Mouse (Mus musculus): ENCODE measurements around the gene Mfrp. TPM values are rescaled to one million over a fixed set of nuclear protein-coding genes. Genes with fewer than 3 reads are reported as not detected.
A peak's percentile ranks its signal among the peaks of the same experiment; 100 is the strongest.

The Mfrp gene
- polyA plus RNA-seq, 1 experiment = 0.05 TPM

GRCm38 (mm10) chr9:44075996-44076763, 25.3 kb upstream of the Mfrp start:
- Histone ChIP-seq H3ac (ENCODE audit: control insufficient read depth, insufficient read length, low read depth) (no peak overlapping the region), H3K4me3 (ENCODE audit: insufficient read depth, poor library complexity, severe bottlenecking) (no peak overlapping the region), H3K79me2 (ENCODE audit: control insufficient read depth, insufficient read depth) (no peaks in the 10 kb centered on the region), H3K36me3 (ENCODE audit: control insufficient read depth, insufficient read depth) (no peaks in the 10 kb centered on the region), H3K27me3 (ENCODE audit: control insufficient read depth, insufficient read depth, insufficient read length) (no peaks in the 10 kb centered on the region), H3K79me3 (ENCODE audit: low read depth) (no peaks in the 10 kb centered on the region)
- TF ChIP-seq MYOG (IDR thresholded peaks at IDR 0.05; ENCODE audit: control insufficient read depth, extremely low read depth, insufficient read length) = no peak
- no peak for TF ChIP-seq USF1 (IDR thresholded peaks at IDR 0.05; ENCODE audit: low read depth)
- TF ChIP-seq CEBPB (IDR thresholded peaks at IDR 0.05; ENCODE audit: low read depth) = no peak
- no peak for TF ChIP-seq MYOD1 (IDR thresholded peaks at IDR 0.05; ENCODE audit: control insufficient read depth, insufficient read length, low read depth)
- TF ChIP-seq FOSL1 (IDR thresholded peaks at IDR 0.05; ENCODE audit: insufficient read depth, low read length, poor library complexity, severe bottlenecking) = no peak
- no peak for TF ChIP-seq CTCF (IDR thresholded peaks at IDR 0.05; ENCODE audit: control insufficient read depth, insufficient read depth, insufficient read length)
- no peak for TF ChIP-seq MAX (IDR thresholded peaks at IDR 0.05)

GRCm38 (mm10) chr9:44076764-44077120, 24.8 kb upstream of the Mfrp start:
- Histone ChIP-seq H3K79me3 (ENCODE audit: low read depth) (no peaks in the 10 kb centered on the region), H3K27me3 (ENCODE audit: control insufficient read depth, insufficient read depth, insufficient read length) (no peaks in the 10 kb centered on the region), H3ac (ENCODE audit: control insufficient read depth, insufficient read length, low read depth) (no peak overlapping the region), H3K4me3 (ENCODE audit: insufficient read depth, poor library complexity, severe bottlenecking) (no peak overlapping the region), H3K36me3 (ENCODE audit: control insufficient read depth, insufficient read depth) (no peaks in the 10 kb centered on the region), H3K79me2 (ENCODE audit: control insufficient read depth, insufficient read depth) (no peaks in the 10 kb centered on the region)
- TF ChIP-seq CEBPB (IDR thresholded peaks at IDR 0.05; ENCODE audit: low read depth) = no peak
- TF ChIP-seq CTCF (IDR thresholded peaks at IDR 0.05; ENCODE audit: control insufficient read depth, insufficient read depth, insufficient read length) = no peak
- no peak for TF ChIP-seq MYOG (IDR thresholded peaks at IDR 0.05; ENCODE audit: control insufficient read depth, extremely low read depth, insufficient read length)
- TF ChIP-seq MAX (IDR thresholded peaks at IDR 0.05) = no peak
- TF ChIP-seq USF1 (IDR thresholded peaks at IDR 0.05; ENCODE audit: low read depth) = no peak
- TF ChIP-seq MYOD1 (IDR thresholded peaks at IDR 0.05; ENCODE audit: control insufficient read depth, insufficient read length, low read depth) = no peak

DNA sequence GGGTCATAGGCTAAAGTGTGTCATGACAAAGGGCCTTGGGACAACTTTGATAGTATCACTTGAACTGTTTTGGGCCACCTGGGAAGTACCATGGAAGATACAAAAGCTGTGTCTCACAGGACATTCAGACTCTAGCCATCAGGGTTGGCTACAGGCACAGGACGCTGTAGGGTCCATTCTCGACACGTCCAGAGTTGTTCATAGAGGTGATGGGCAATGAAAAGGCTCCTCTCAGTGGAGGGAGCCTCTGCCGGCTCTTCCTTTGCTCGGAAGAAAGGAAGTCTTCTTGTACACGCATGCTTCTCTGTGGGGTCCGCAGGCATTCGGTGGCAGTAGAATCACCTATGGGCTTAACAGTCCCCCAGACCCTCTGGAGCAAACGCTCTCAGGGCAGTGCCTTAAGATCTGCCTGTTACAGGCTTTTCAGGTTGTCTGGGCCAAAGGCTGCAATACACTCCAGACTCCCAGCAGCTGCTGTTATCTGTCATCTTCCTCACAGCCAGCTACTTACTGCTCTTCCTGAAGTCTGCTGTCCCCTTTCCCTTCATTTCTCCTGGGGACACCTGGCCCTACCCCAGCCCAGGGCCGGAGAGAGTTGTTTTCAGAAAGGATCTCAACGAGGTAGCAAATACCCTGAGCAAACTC, 24.1 kb upstream of the Mfrp start:
- no peaks in the 10 kb centered on the region for H3K27me3 ChIP-seq (ENCODE audit: control insufficient read depth, insufficient read depth, insufficient read length)
- no peak overlapping the region for H3K4me3 ChIP-seq (ENCODE audit: insufficient read depth, poor library complexity, severe bottlenecking)
- no peaks in the 10 kb centered on the region for H3K36me3 ChIP-seq (ENCODE audit: control insufficient read depth, insufficient read depth)
- TF ChIP-seq CTCF (IDR thresholded peaks at IDR 0.05; ENCODE audit: control insufficient read depth, insufficient read depth, insufficient read length) = no peak
- no peak for TF ChIP-seq CEBPB (IDR thresholded peaks at IDR 0.05; ENCODE audit: low read depth)
- TF ChIP-seq FOSL1 (IDR thresholded peaks at IDR 0.05; ENCODE audit: insufficient read depth, low read length, poor library complexity, severe bottlenecking) = no peak
- no peak for TF ChIP-seq USF1 (IDR thresholded peaks at IDR 0.05; ENCODE audit: low read depth)
- TF ChIP-seq MYOG (IDR thresholded peaks at IDR 0.05; ENCODE audit: control insufficient read depth, extremely low read depth, insufficient read length) = no peak
- TF ChIP-seq MYOD1 (IDR thresholded peaks at IDR 0.05; ENCODE audit: control insufficient read depth, insufficient read length, low read depth) = no peak
- TF ChIP-seq MAX (IDR thresholded peaks at IDR 0.05) = no peak
- H3K79me2 ChIP-seq (ENCODE audit: control insufficient read depth, insufficient read depth) = no peaks in the 10 kb centered on the region
- no peaks in the 10 kb centered on the region for H3K79me3 ChIP-seq (ENCODE audit: low read depth)
- H3ac ChIP-seq (ENCODE audit: control insufficient read depth, insufficient read length, low read depth) = no peak overlapping the region

DNA sequence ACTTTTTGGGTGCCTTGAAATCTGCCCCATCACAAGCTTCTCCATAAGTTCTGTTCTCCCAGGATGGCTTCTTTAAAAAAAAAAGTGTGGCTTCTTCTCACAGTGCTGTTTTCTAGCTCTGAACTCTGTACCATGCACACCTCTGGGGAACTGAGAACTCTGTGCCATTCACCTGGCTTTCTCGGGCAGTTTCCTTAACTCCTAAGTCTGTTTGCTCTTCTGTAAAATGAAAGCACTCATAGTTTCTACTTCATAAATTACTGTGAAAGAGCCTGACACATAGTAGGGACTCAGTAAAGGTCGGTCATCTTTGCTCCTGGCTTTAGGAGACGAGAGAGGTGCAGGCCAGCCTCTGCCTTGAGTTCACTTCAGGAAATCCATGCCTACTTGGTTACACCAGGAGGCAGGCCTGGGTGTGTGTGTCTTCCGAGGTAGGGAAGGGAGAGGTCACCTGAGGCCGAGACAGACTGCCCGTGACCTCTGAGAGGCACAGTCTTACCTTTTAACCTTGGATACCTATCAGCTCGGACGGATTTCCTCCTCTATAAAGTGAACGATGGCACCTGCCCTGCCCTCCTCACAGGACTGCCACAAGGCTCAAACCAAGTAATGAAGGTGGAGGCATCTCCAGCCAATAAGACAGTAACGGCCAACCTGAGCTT, 23.3 kb upstream of the Mfrp start:
- no peaks in the 10 kb centered on the region for H3K27me3 ChIP-seq (ENCODE audit: control insufficient read depth, insufficient read depth, insufficient read length)
- no peaks in the 10 kb centered on the region for H3K79me3 ChIP-seq (ENCODE audit: low read depth)
- H3ac ChIP-seq (ENCODE audit: control insufficient read depth, insufficient read length, low read depth) = no peak overlapping the region
- H3K79me2 ChIP-seq (ENCODE audit: control insufficient read depth, insufficient read depth) = no peaks in the 10 kb centered on the region
- TF ChIP-seq MAX (IDR thresholded peaks at IDR 0.05) = no peak
- no peak for TF ChIP-seq USF1 (IDR thresholded peaks at IDR 0.05; ENCODE audit: low read depth)
- no peak for TF ChIP-seq MYOD1 (IDR thresholded peaks at IDR 0.05; ENCODE audit: control insufficient read depth, insufficient read length, low read depth)
- TF ChIP-seq CEBPB (IDR thresholded peaks at IDR 0.05; ENCODE audit: low read depth) = no peak
- TF ChIP-seq FOSL1 (IDR thresholded peaks at IDR 0.05; ENCODE audit: insufficient read depth, low read length, poor library complexity, severe bottlenecking) = no peak
- no peak for TF ChIP-seq MYOG (IDR thresholded peaks at IDR 0.05; ENCODE audit: control insufficient read depth, extremely low read depth, insufficient read length)
- no peak for TF ChIP-seq CTCF (IDR thresholded peaks at IDR 0.05; ENCODE audit: control insufficient read depth, insufficient read depth, insufficient read length)
- no peak overlapping the region for H3K4me3 ChIP-seq (ENCODE audit: insufficient read depth, poor library complexity, severe bottlenecking)
- H3K36me3 ChIP-seq (ENCODE audit: control insufficient read depth, insufficient read depth) = no peaks in the 10 kb centered on the region

- no peaks in the 10 kb centered on the region for H3K79me3 ChIP-seq (ENCODE audit: low read depth)
- no peaks in the 10 kb centered on the region for H3K36me3 ChIP-seq (ENCODE audit: control insufficient read depth, insufficient read depth)
- no peaks in the 10 kb centered on the region for H3K79me2 ChIP-seq (ENCODE audit: control insufficient read depth, insufficient read depth)
- no peak for TF ChIP-seq FOSL1 (IDR thresholded peaks at IDR 0.05; ENCODE audit: insufficient read depth, low read length, poor library complexity, severe bottlenecking)
- TF ChIP-seq MYOD1 (IDR thresholded peaks at IDR 0.05; ENCODE audit: control insufficient read depth, insufficient read length, low read depth) = peak; percentile 55
- TF ChIP-seq MYOG (IDR thresholded peaks at IDR 0.05; ENCODE audit: control insufficient read depth, extremely low read depth, insufficient read length) = no peak
- TF ChIP-seq USF1 (IDR thresholded peaks at IDR 0.05; ENCODE audit: low read depth) = peak; percentile 95
- TF ChIP-seq CEBPB (IDR thresholded peaks at IDR 0.05; ENCODE audit: low read depth) = no peak
- TF ChIP-seq MAX (IDR thresholded peaks at IDR 0.05) = no peak
- no peak for TF ChIP-seq CTCF (IDR thresholded peaks at IDR 0.05; ENCODE audit: control insufficient read depth, insufficient read depth, insufficient read length)
- H3K4me3 ChIP-seq (ENCODE audit: insufficient read depth, poor library complexity, severe bottlenecking) = no peak overlapping the region
- no peak overlapping the region for H3ac ChIP-seq (ENCODE audit: control insufficient read depth, insufficient read length, low read depth)
- no peaks in the 10 kb centered on the region for H3K27me3 ChIP-seq (ENCODE audit: control insufficient read depth, insufficient read depth, insufficient read length)
Observed at GRCm38 (mm10) chr9:44078955-44079756, 22.4 kb upstream of the Mfrp start.

Measured in C2C12 (cell line).